Comparison of ENCODE assay signal across 8 mouse cellular contexts in the genomic region with DNA sequence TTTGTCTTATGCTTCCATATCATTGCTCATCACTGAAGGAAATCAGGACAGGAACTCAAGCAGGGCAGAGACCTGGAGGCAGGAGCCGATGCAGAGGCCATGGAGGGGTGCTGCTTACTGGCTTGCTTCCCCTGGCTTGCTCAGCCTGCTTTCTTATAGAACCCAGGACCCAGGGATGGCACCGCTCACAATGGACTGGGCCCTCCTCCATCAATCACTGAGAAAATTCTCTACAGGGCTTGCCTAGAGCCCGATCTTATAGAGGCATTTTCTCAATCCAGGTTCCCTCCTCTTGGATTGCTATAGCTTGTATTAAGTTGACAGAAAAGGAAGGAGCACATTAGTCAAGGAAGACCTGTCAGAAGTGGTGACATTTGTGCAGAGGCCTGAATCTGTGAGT. TPM values are rescaled to one million over a fixed set of nuclear protein-coding genes. Genes with fewer than 3 reads are reported as not detected.
A peak's percentile ranks its signal among the peaks of the same experiment; 100 is the strongest.
DNase-seq lines count a peak whose midpoint lies in the region; ATAC-seq and TF ChIP-seq lines count a peak whose summit lies in the region.

No protein-coding gene starts in this region.

- H3K4me1 ChIP-seq in forebrain, embryonic 10.5 days, result peaks cover 26% of the 10 kb centered on the region
- H3K4me1 ChIP-seq in forebrain, postnatal 0 days (ENCODE audit: insufficient read depth), result no peaks in the 10 kb centered on the region; the same call in 1 of the 2 replicates
- peaks cover 4% of the 10 kb centered on the region; the same call in 1 of the 2 replicates for H3K4me1 ChIP-seq in lung, embryonic 14.5 days (ENCODE audit: insufficient read depth)
- peaks cover 12% of the 10 kb centered on the region for H3K4me1 ChIP-seq in liver, embryonic 13.5 days (replicated peaks)
- peaks cover 10% of the 10 kb centered on the region for H3K4me1 ChIP-seq in lung, postnatal 0 days (ENCODE audit: insufficient read depth, low read depth, low read length)

- H3K36me3 ChIP-seq in forebrain, embryonic 10.5 days (replicated peaks), result no peaks in the 10 kb centered on the region
- H3K36me3 ChIP-seq in forebrain, postnatal 0 days (ENCODE audit: insufficient read depth), result no peaks in the 10 kb centered on the region
- H3K36me3 ChIP-seq in lung, embryonic 14.5 days (ENCODE audit: insufficient read depth), result no peaks in the 10 kb centered on the region
- H3K36me3 ChIP-seq in liver, embryonic 13.5 days, result no peaks in the 10 kb centered on the region
- no peaks in the 10 kb centered on the region for H3K36me3 ChIP-seq in lung, postnatal 0 days (ENCODE audit: insufficient read depth, low read length)

- H3K27ac ChIP-seq in forebrain, embryonic 10.5 days, result no peak overlapping the region
- no peak overlapping the region for H3K27ac ChIP-seq in forebrain, postnatal 0 days (ENCODE audit: low read depth, low read length)
- no peak overlapping the region for H3K27ac ChIP-seq in lung, embryonic 14.5 days (ENCODE audit: low read depth)
- no peak overlapping the region for H3K27ac ChIP-seq in liver, embryonic 13.5 days
- no peak overlapping the region for H3K27ac ChIP-seq in lung, postnatal 0 days (ENCODE audit: low read length)

- no peak overlapping the region for H3K4me2 ChIP-seq in forebrain, postnatal 0 days (ENCODE audit: low read depth)
- peak overlapping the region; percentile 74; the same call in 1 of the 2 replicates for H3K4me2 ChIP-seq in lung, embryonic 14.5 days
- H3K4me2 ChIP-seq in liver, embryonic 13.5 days, result no peak overlapping the region
- H3K4me2 ChIP-seq in lung, postnatal 0 days (replicated peaks; ENCODE audit: low read depth, low read length), result no peak overlapping the region

- peaks cover 68% of the 10 kb centered on the region for H3K27me3 ChIP-seq in forebrain, embryonic 10.5 days (ENCODE audit: poor library complexity, severe bottlenecking)
- H3K27me3 ChIP-seq in forebrain, postnatal 0 days (ENCODE audit: insufficient read depth, low read length), result peaks cover 26% of the 10 kb centered on the region
- H3K27me3 ChIP-seq in lung, embryonic 14.5 days (ENCODE audit: insufficient read depth, low read length), result peaks cover 46% of the 10 kb centered on the region
- peaks cover 73% of the 10 kb centered on the region for H3K27me3 ChIP-seq in liver, embryonic 13.5 days
- peaks cover 25% of the 10 kb centered on the region; the same call in 1 of the 2 replicates for H3K27me3 ChIP-seq in lung, postnatal 0 days (replicated peaks; ENCODE audit: insufficient read depth, low read length)

- H3K9me3 ChIP-seq in forebrain, embryonic 10.5 days, result no peaks in the 10 kb centered on the region
- H3K9me3 ChIP-seq in forebrain, postnatal 0 days (ENCODE audit: low read length), result no peaks in the 10 kb centered on the region
- no peaks in the 10 kb centered on the region for H3K9me3 ChIP-seq in lung, embryonic 14.5 days (ENCODE audit: low read depth, low read length)
- H3K9me3 ChIP-seq in liver, embryonic 13.5 days (replicated peaks), result no peaks in the 10 kb centered on the region
- no peaks in the 10 kb centered on the region for H3K9me3 ChIP-seq in lung, postnatal 0 days (ENCODE audit: low read length)

- 56% methylated on average over 3 of the region's 3 CpGs for WGBS in forebrain, embryonic 10.5 days
- 49% methylated on average over 3 of the region's 3 CpGs for WGBS in forebrain, postnatal 0 days
- 46% methylated on average over 3 of the region's 3 CpGs for WGBS in lung, embryonic 14.5 days
- WGBS in liver, embryonic 13.5 days (ENCODE audit: insufficient replicate concordance), result 43% methylated on average over 3 of the region's 3 CpGs
- 53% methylated on average over 3 of the region's 3 CpGs for WGBS in lung, postnatal 0 days

- DNase-seq in forebrain, embryonic 10.5 days (ENCODE audit: extremely low spot score, low spot score), result no peak
- DNase-seq in forebrain, postnatal 0 days, result no peak
- no peak for DNase-seq in lung, embryonic 14.5 days
- no peak for DNase-seq in lung, postnatal 25 days (ENCODE audit: low spot score)
- no peak for DNase-seq in liver, embryonic 13.5 days
- DNase-seq in urinary bladder, postnatal 25 days (ENCODE audit: low spot score), result no peak
- DNase-seq in lung, postnatal 0 days (ENCODE audit: low spot score), result no peak
- DNase-seq in cerebellum, adult 11-12 months, result no peak

- peak overlapping the region; percentile 56; the same call in 1 of the 2 replicates for H3K4me3 ChIP-seq in forebrain, embryonic 10.5 days
- no peak overlapping the region for H3K4me3 ChIP-seq in forebrain, postnatal 0 days (ENCODE audit: low read depth, low read length)
- H3K4me3 ChIP-seq in lung, embryonic 14.5 days (ENCODE audit: low read depth, low read length), result 0 out of 2 replicates have a peak overlapping the region, but pooled peaks have one; percentile 40
- peak overlapping the region; percentile 50; the same call in 1 of the 2 replicates for H3K4me3 ChIP-seq in liver, embryonic 13.5 days (replicated peaks)
- H3K4me3 ChIP-seq in lung, postnatal 0 days (ENCODE audit: low read depth, low read length), result no peak overlapping the region

- H3K9ac ChIP-seq in forebrain, postnatal 0 days, result no peak overlapping the region
- H3K9ac ChIP-seq in lung, embryonic 14.5 days, result no peak overlapping the region
- no peak overlapping the region for H3K9ac ChIP-seq in liver, embryonic 13.5 days
- no peak overlapping the region for H3K9ac ChIP-seq in lung, postnatal 0 days (replicated peaks; ENCODE audit: low read depth)

- ATAC-seq in forebrain, postnatal 0 days, result no peak
- ATAC-seq in lung, embryonic 14.5 days (ENCODE audit: insufficient read depth), result no peak
- ATAC-seq in liver, embryonic 13.5 days (ENCODE audit: low read depth), result no peak
- no peak for ATAC-seq in lung, postnatal 0 days

- TF ChIP-seq CTCF in forebrain, postnatal 0 days (IDR thresholded peaks at IDR 0.05; ENCODE audit: low read depth), result no peak
- TF ChIP-seq CTCF in lung, embryonic 14.5 days (IDR thresholded peaks at IDR 0.05; ENCODE audit: low read depth), result no peak
- no peak for TF ChIP-seq CTCF in lung, postnatal 0 days (IDR thresholded peaks at IDR 0.05)

- TF ChIP-seq EP300 in lung, postnatal 0 days (IDR thresholded peaks at IDR 0.05), result no peak

RNA-seq across cellular contexts. Expression of gene Pllp, which starts 0.5 kb away (rescaled TPM):
- 0.20 and 0.27 TPM in 2 replicates for polyA plus RNA-seq in forebrain, embryonic 10.5 days (2016; fragmentation: Nextera tagmentation; extraction: Ambion mirVana)
- 4.6 and 11.6 TPM in 2 replicates for total RNA-seq in forebrain, postnatal 0 days (2014; rRNA removed)
- 6.8 and 8.6 TPM in 2 replicates for polyA plus RNA-seq in forebrain, postnatal 0 days (2015; fragmentation: Nextera tagmentation; extraction: Ambion mirVana)
- polyA plus RNA-seq in lung, embryonic 14.5 days (2014; fragmentation: Nextera tagmentation; extraction: Ambion mirVana), result 4.2 and 4.4 TPM in 2 replicates
- 0.81 and 1.3 TPM in 2 replicates for polyA plus RNA-seq in liver, embryonic 13.5 days (2015; fragmentation: Nextera tagmentation; extraction: Ambion mirVana)
- 22.8 and 29.1 TPM in 2 replicates for polyA plus RNA-seq in lung, postnatal 0 days (2015; fragmentation: Nextera tagmentation; extraction: Ambion mirVana)

RNA-seq across cellular contexts. Expression of gene Arl2bp, which starts 30.2 kb away (rescaled TPM):
- polyA plus RNA-seq in forebrain, embryonic 10.5 days (2016; fragmentation: Nextera tagmentation; extraction: Ambion mirVana), result 209 and 223 TPM in 2 replicates
- 112 and 136 TPM in 2 replicates for total RNA-seq in forebrain, postnatal 0 days (2014; rRNA removed)
- polyA plus RNA-seq in forebrain, postnatal 0 days (2015; fragmentation: Nextera tagmentation; extraction: Ambion mirVana), result 154 and 183 TPM in 2 replicates
- polyA plus RNA-seq in lung, embryonic 14.5 days (2014; fragmentation: Nextera tagmentation; extraction: Ambion mirVana), result 68.8 and 78.7 TPM in 2 replicates
- polyA plus RNA-seq in liver, embryonic 13.5 days (2015; fragmentation: Nextera tagmentation; extraction: Ambion mirVana), result 37.2 and 38.2 TPM in 2 replicates
- polyA plus RNA-seq in lung, postnatal 0 days (2015; fragmentation: Nextera tagmentation; extraction: Ambion mirVana), result 120 and 135 TPM in 2 replicates

RNA-seq across cellular contexts. Expression of gene Ccl22, which starts 48.8 kb away (rescaled TPM):
- polyA plus RNA-seq in forebrain, embryonic 10.5 days (2016; fragmentation: Nextera tagmentation; extraction: Ambion mirVana), result not detected in 2 replicates
- total RNA-seq in forebrain, postnatal 0 days (2014; rRNA removed), result not detected in 2 replicates
- 0.15 TPM in 1 of 2 replicates, not detected in the other for polyA plus RNA-seq in forebrain, postnatal 0 days (2015; fragmentation: Nextera tagmentation; extraction: Ambion mirVana)
- not detected in 2 replicates for polyA plus RNA-seq in lung, embryonic 14.5 days (2014; fragmentation: Nextera tagmentation; extraction: Ambion mirVana)
- polyA plus RNA-seq in liver, embryonic 13.5 days (2015; fragmentation: Nextera tagmentation; extraction: Ambion mirVana), result 0.24 and 0.27 TPM in 2 replicates
- 0.45 TPM in 2 replicates for polyA plus RNA-seq in lung, postnatal 0 days (2015; fragmentation: Nextera tagmentation; extraction: Ambion mirVana)

Comparison
In these comparisons a context has a peak if more than half of its experiments do, and no peak if none do; other contexts are left out.
1. H3K4me3 ChIP-seq: peak in forebrain, embryonic 10.5 days (single experiment), lung, embryonic 14.5 days (single experiment) and liver, embryonic 13.5 days (single experiment); none in forebrain, postnatal 0 days (single experiment) and lung, postnatal 0 days (single experiment).